Comparison of ENCODE assay signal across 8 mouse cellular contexts in the genomic region with DNA sequence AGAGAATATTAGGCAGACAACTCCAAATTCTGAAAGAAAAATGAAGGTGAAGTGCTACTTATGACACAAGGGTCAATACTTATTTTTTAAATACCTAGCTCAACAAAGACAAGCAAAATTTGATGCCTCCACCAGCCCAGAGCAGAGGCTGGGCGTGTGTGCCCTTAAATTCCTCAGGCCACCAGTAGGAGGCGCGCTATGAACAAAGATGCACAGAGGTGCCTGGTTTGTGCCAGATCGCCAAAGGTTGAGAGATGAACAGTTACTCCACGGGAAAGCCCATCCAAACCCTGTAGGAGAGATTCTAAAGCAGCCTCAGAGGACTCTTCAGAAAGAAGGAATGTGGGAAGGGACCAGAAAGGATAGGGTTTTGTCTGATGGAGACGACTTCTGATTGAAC. TPM values are rescaled to one million over a fixed set of nuclear protein-coding genes. Genes with fewer than 3 reads are reported as not detected.
DNase-seq lines count a peak whose midpoint lies in the region; ATAC-seq and TF ChIP-seq lines count a peak whose summit lies in the region.

No protein-coding gene starts in this region.

- no peak overlapping the region for H3K4me2 ChIP-seq in forebrain, embryonic 16.5 days (ENCODE audit: low read length)

- H3K27ac ChIP-seq in forebrain, embryonic 10.5 days = no peak overlapping the region
- H3K27ac ChIP-seq in forebrain, embryonic 16.5 days (ENCODE audit: low read length) = no peak overlapping the region
- H3K27ac ChIP-seq in small intestine, adult 2 months (ENCODE audit: insufficient read depth, low read depth, low read length) = no peak overlapping the region

- peak; percentile 93 for TF ChIP-seq CTCF in Patski (IDR thresholded peaks at IDR 0.05)
- peak; percentile 92 for TF ChIP-seq CTCF in small intestine, adult 2 months (IDR thresholded peaks at IDR 0.05; ENCODE audit: extremely low read depth, insufficient read length, insufficient replicate concordance, low read depth, low read length)

- H3K4me3 ChIP-seq in forebrain, embryonic 10.5 days = no peak overlapping the region
- H3K4me3 ChIP-seq in forebrain, embryonic 16.5 days (replicated peaks; ENCODE audit: low read length) = no peak overlapping the region
- H3K4me3 ChIP-seq in small intestine, adult 2 months (ENCODE audit: low read depth, low read length) = no peak overlapping the region

- no peaks in the 10 kb centered on the region for H3K9me3 ChIP-seq in forebrain, embryonic 10.5 days
- H3K9me3 ChIP-seq in forebrain, embryonic 16.5 days (ENCODE audit: control insufficient read depth, low read length) = no peaks in the 10 kb centered on the region

- no peak overlapping the region for H3K9ac ChIP-seq in forebrain, embryonic 16.5 days (replicated peaks; ENCODE audit: low read depth, low read length)

- H3K36me3 ChIP-seq in forebrain, embryonic 10.5 days (replicated peaks) = no peaks in the 10 kb centered on the region
- no peaks in the 10 kb centered on the region for H3K36me3 ChIP-seq in forebrain, embryonic 16.5 days (ENCODE audit: control insufficient read depth, insufficient read depth)
- H3K36me3 ChIP-seq in small intestine, adult 2 months (ENCODE audit: control insufficient read depth, insufficient read depth, low read length) = peaks cover 30% of the 10 kb centered on the region

- in situ Hi-C loops in Patski (cut with MboI; ENCODE audit: low pct_unique_long_range_greater_than_20kb) = loop anchor here (5.0 kb wide), 1 partner anchor 83 kb away; no protein-coding TSS in a partner anchor

- H3K4me1 ChIP-seq in forebrain, embryonic 10.5 days = peaks cover 21% of the 10 kb centered on the region
- H3K4me1 ChIP-seq in forebrain, embryonic 16.5 days (replicated peaks; ENCODE audit: control insufficient read depth, insufficient read depth, low read length) = peaks cover 16% of the 10 kb centered on the region
- H3K4me1 ChIP-seq in small intestine, adult 2 months (ENCODE audit: control insufficient read depth, insufficient read depth, insufficient read length, low read length) = peaks cover 7% of the 10 kb centered on the region

- POLR2A ChIA-PET in Patski (lab: Charles Lee) = no interaction called here

- DNase-seq in forebrain, embryonic 10.5 days (ENCODE audit: extremely low spot score, low spot score) = peak; percentile 66
- no peak for DNase-seq in Patski (ENCODE audit: low read depth, low spot score)
- DNase-seq in cerebellum, adult 8-10 months = peak; percentile 60
- DNase-seq in gastrocnemius, postnatal 4 days (ENCODE audit: low spot score in 2 of 2) = peak; percentile 42 to 68
- peak; percentile 75 for DNase-seq in kidney, postnatal 10 days
- DNase-seq in lung, postnatal 10 days = peak; percentile 76

- H3K27me3 ChIP-seq in forebrain, embryonic 10.5 days (ENCODE audit: poor library complexity, severe bottlenecking) = no peaks in the 10 kb centered on the region
- H3K27me3 ChIP-seq in forebrain, embryonic 16.5 days (replicated peaks; ENCODE audit: control insufficient read depth, insufficient read depth, low read length) = no peaks in the 10 kb centered on the region
- H3K27me3 ChIP-seq in Patski = no peaks in the 10 kb centered on the region
- no peaks in the 10 kb centered on the region for H3K27me3 ChIP-seq in small intestine, adult 2 months (ENCODE audit: control insufficient read depth, insufficient read depth, low read length)

- no peak for TF ChIP-seq POLR2A in small intestine, adult 2 months (IDR thresholded peaks at IDR 0.05; ENCODE audit: low read depth, low read length)

- CTCF ChIA-PET in Patski (lab: Charles Lee) = interaction anchor here (0.7 to 2.6 kb wide), 6 partner anchors 9 to 86 kb away, joined by 3 to 23 read pairs (median 4); no protein-coding TSS in a partner anchor

- WGBS in forebrain, embryonic 10.5 days = 16% methylated on average over 6 of the region's 6 CpGs
- WGBS in forebrain, embryonic 16.5 days = 18% methylated on average over 6 of the region's 6 CpGs
- 12% methylated on average over 6 of the region's 6 CpGs for WGBS in small intestine, adult 2 months

- ATAC-seq in forebrain, embryonic 16.5 days = no peak
- peak; percentile 60 for ATAC-seq in Patski

RNA-seq across cellular contexts. Expression of gene Dirc2, which starts 35.1 kb away (rescaled TPM):
- 9.3 and 10.4 TPM in 2 replicates for polyA plus RNA-seq in forebrain, embryonic 10.5 days (2016; fragmentation: Nextera tagmentation; extraction: Ambion mirVana)
- 36.4 and 40.1 TPM in 2 replicates for polyA plus RNA-seq in forebrain, embryonic 16.5 days (2015; fragmentation: Nextera tagmentation; extraction: Ambion mirVana)
- 48.9 TPM for polyA plus RNA-seq in Patski (2021)
- 10 to 100 TPM; 28.2 to 30.8 TPM for total RNA-seq in gastrocnemius, postnatal 4 days (2021)
- 27.4 and 52.7 TPM in 2 replicates for polyA plus RNA-seq in small intestine, adult 2 months (2012; rRNA removed)

RNA-seq across cellular contexts. Expression of gene Hspbap1, which starts 36.1 kb away (rescaled TPM):
- polyA plus RNA-seq in forebrain, embryonic 10.5 days (2016; fragmentation: Nextera tagmentation; extraction: Ambion mirVana) = 28.7 and 29.9 TPM in 2 replicates
- 21.8 and 25.5 TPM in 2 replicates for polyA plus RNA-seq in forebrain, embryonic 16.5 days (2015; fragmentation: Nextera tagmentation; extraction: Ambion mirVana)
- polyA plus RNA-seq in Patski (2021) = 14.2 TPM
- 1 to 10 TPM; 3.6 to 3.9 TPM for total RNA-seq in gastrocnemius, postnatal 4 days (2021)
- 1.6 and 4.4 TPM in 2 replicates for polyA plus RNA-seq in small intestine, adult 2 months (2012; rRNA removed)
